Mouse (Mus musculus): ENCODE measurements at regions not wholly inside any gene's neighbourhood (a gene's known extent, or its start where the extent isn't known, plus 50 kb on each side); places are given as distances from the start of the nearest gene placed in this dataset.

DNA sequence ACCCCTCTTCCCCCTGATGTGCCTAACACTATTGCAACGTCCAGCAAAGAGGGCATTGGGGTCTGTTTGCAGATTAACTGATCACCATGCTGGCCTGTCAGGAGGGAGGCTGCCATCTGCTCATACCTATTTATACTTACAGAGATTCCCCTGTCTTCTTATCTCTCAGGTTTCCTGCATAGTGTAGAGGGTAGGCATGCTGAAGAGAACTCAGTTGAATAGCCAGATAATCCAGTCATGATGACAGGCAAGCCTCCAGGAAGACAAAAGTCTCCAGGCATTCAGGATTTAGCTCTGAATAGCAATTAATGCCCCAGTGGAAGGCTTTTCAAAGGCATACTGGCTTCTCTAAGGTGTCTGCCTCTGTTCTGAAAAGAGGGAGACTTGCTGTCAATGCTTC, 505.1 kb downstream of the Tmem132b start:
- H3K27ac ChIP-seq (ENCODE audit: control insufficient read depth, low read depth, low read length): no peak overlapping the region
- H3K79me2 ChIP-seq (ENCODE audit: control insufficient read depth, insufficient read depth, low read length, poor library complexity): no peaks in the 10 kb centered on the region
- H3K9ac ChIP-seq (ENCODE audit: control insufficient read depth, low read depth, low read length, poor library complexity, severe bottlenecking): no peak overlapping the region
- no peak for DNase-seq (ENCODE audit: low read depth, low spot score)
- H3K27me3 ChIP-seq (ENCODE audit: control insufficient read depth in 1 of 2, insufficient read depth in 2 of 2, low read length in 2 of 2): no peaks in the 10 kb centered on the region
- H3K4me1 ChIP-seq (ENCODE audit: control insufficient read depth in 1 of 2, insufficient read depth in 2 of 2, low read length in 2 of 2): no peaks in the 10 kb centered on the region
- TF ChIP-seq TCF12 (IDR thresholded peaks at IDR 0.05; ENCODE audit: low read depth, low read length) (no peak), USF2 (IDR thresholded peaks at IDR 0.05; ENCODE audit: borderline replicate concordance in 1 of 2, insufficient read depth in 1 of 2, low read depth in 1 of 2, low read length in 2 of 2) (no peak), TAL1 (IDR thresholded peaks at IDR 0.05; ENCODE audit: low read length) (no peak), BHLHE40 (IDR thresholded peaks at IDR 0.05; ENCODE audit: borderline replicate concordance, low read depth, low read length) (no peak), JUND (IDR thresholded peaks at IDR 0.05; ENCODE audit: low read depth, low read length) (no peak), KAT2A (conservative IDR thresholded peaks at IDR 0.05; ENCODE audit: low read depth, low read length) (no peak)
- no peaks in the 10 kb centered on the region for H3K36me3 ChIP-seq (ENCODE audit: control insufficient read depth in 1 of 2, insufficient read depth in 2 of 2, low read length in 2 of 2)
- no peaks in the 10 kb centered on the region; the same call in 1 of the 2 replicates for H3K9me3 ChIP-seq (replicated peaks; ENCODE audit: insufficient read depth, low read length)
- no peak overlapping the region for H3K4me3 ChIP-seq (ENCODE audit: control insufficient read depth in 1 of 2, insufficient read depth in 1 of 2, low read depth in 2 of 2, low read length in 2 of 2)

DNA sequence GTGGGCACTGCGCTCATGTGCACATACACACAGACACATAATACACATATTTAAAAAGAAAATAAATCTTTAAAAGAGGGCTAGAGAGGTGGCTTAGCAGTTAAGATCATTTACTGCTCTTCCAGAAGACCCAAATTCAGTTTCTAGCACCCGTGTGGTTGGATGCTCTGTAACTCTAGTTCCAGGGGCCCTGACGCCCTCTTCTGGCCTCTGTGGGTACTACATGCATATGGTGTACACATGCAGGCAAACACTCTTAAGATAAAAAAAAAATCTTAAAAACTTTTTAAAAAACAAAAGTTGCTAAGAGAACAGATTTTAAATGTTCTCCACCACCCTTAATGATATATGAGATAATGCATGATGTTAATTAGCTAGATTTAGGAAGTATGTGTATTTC, 514.2 kb downstream of the Tmem132b start:
- Histone ChIP-seq H3K9me3 (replicated peaks; ENCODE audit: insufficient read depth, low read length) (no peaks in the 10 kb centered on the region), H3K4me3 (ENCODE audit: control insufficient read depth in 1 of 2, insufficient read depth in 1 of 2, low read depth in 2 of 2, low read length in 2 of 2) (no peak overlapping the region), H3K27me3 (ENCODE audit: control insufficient read depth in 1 of 2, insufficient read depth in 2 of 2, low read length in 2 of 2) (no peaks in the 10 kb centered on the region), H3K9ac (ENCODE audit: control insufficient read depth, low read depth, low read length, poor library complexity, severe bottlenecking) (no peak overlapping the region), H3K27ac (ENCODE audit: control insufficient read depth, low read depth, low read length) (no peak overlapping the region), H3K79me2 (ENCODE audit: control insufficient read depth, insufficient read depth, low read length, poor library complexity) (no peaks in the 10 kb centered on the region), H3K36me3 (ENCODE audit: control insufficient read depth in 1 of 2, insufficient read depth in 2 of 2, low read length in 2 of 2) (no peaks in the 10 kb centered on the region), H3K4me1 (ENCODE audit: control insufficient read depth in 1 of 2, insufficient read depth in 2 of 2, low read length in 2 of 2) (no peaks in the 10 kb centered on the region)
- peak; percentile 17 to 29 (median 21); a peak in 3 of 6 replicates for TF ChIP-seq CTCF (IDR thresholded peaks at IDR 0.05 in 2 of 3, conservative IDR thresholded peaks at IDR 0.05 in 1 of 3; ENCODE audit: control insufficient read depth in 1 of 3, insufficient read depth in 1 of 3, low read depth in 2 of 3, low read length in 3 of 3, poor library complexity in 1 of 3, severe bottlenecking in 1 of 3)
- no peak for TF ChIP-seq MAZ (IDR thresholded peaks at IDR 0.05; ENCODE audit: low read depth, low read length)
- DNase-seq (ENCODE audit: low read depth, low spot score): peak; percentile 4

DNA sequence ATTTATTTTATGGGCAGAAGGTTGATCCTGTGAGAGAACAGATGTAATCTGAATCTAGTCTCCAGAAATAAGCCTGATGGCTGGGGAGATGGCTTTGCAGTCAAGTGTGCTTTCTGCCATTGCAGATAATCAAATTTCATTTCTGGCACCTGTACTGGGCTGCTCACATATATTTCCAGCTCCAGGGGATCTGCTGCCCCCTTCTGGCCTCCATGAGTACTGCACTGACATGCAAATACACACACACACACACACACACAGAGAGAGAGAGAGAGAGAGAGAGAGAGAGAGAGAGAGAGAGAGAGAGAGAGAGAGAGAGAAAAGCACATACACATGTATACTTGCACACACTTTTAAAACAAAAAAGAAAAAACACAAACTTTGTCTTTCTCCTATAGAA, 532.1 kb downstream of the Tmem132b start:
- Histone ChIP-seq H3K36me3 (ENCODE audit: control insufficient read depth in 1 of 2, insufficient read depth in 2 of 2, low read length in 2 of 2) (no peaks in the 10 kb centered on the region), H3K27me3 (ENCODE audit: control insufficient read depth in 1 of 2, insufficient read depth in 2 of 2, low read length in 2 of 2) (no peaks in the 10 kb centered on the region), H3K4me3 (ENCODE audit: control insufficient read depth in 1 of 2, insufficient read depth in 1 of 2, low read depth in 2 of 2, low read length in 2 of 2) (no peak overlapping the region), H3K9me3 (replicated peaks; ENCODE audit: insufficient read depth, low read length) (no peaks in the 10 kb centered on the region), H3K79me2 (ENCODE audit: control insufficient read depth, insufficient read depth, low read length, poor library complexity) (no peaks in the 10 kb centered on the region), H3K27ac (ENCODE audit: control insufficient read depth, low read depth, low read length) (no peak overlapping the region), H3K4me1 (ENCODE audit: control insufficient read depth in 1 of 2, insufficient read depth in 2 of 2, low read length in 2 of 2) (no peaks in the 10 kb centered on the region), H3K9ac (ENCODE audit: control insufficient read depth, low read depth, low read length, poor library complexity, severe bottlenecking) (no peak overlapping the region)
- DNase-seq (ENCODE audit: low read depth, low spot score): no peak
- TF ChIP-seq CTCF (IDR thresholded peaks at IDR 0.05 in 2 of 3, conservative IDR thresholded peaks at IDR 0.05 in 1 of 3; ENCODE audit: control insufficient read depth in 1 of 3, insufficient read depth in 1 of 3, low read depth in 2 of 3, low read length in 3 of 3, poor library complexity in 1 of 3, severe bottlenecking in 1 of 3): peak in 2 of 3 experiments; percentile 6 to 44; a peak in 4 of 6 replicates
- TF ChIP-seq TBP (IDR thresholded peaks at IDR 0.05; ENCODE audit: low read depth, low read length): no peak
- TF ChIP-seq MXI1 (IDR thresholded peaks at IDR 0.05; ENCODE audit: low read depth, low read length): no peak
- TF ChIP-seq ZNF384 (IDR thresholded peaks at IDR 0.05; ENCODE audit: low read depth, low read length): no peak
